Mouse (Mus musculus) kidney, embryonic 15.5 days (tissue): Measurements from ENCODE around the gene Hnf1b. TPM values are rescaled to one million over a fixed set of nuclear protein-coding genes. Genes with fewer than 3 reads are reported as not detected.

Experiments
- ATAC-seq: fragments of 200-750 bp; cut with Nextera tagmentation; replicated peaks from 2 replicates; pipeline ENCODE4 v1.8.0; 2017; ENCODE audit warnings: moderate TSS enrichment; ENCODE audit not compliant: low FRiP score
- H3K27ac ChIP-seq: fragments of 300-500 bp; sonication (generic); 2 replicates; pipeline ENCODE4 v1.5.1; 2015; ENCODE audit warnings: mild to moderate bottlenecking, inconsistent platforms
- H3K27me3 ChIP-seq: fragments of 300-500 bp; sonication (generic); 2 replicates; pipeline ENCODE4 v1.6.1; 2015; ENCODE audit warnings: inconsistent platforms
- H3K36me3 ChIP-seq: fragments of 300-500 bp; sonication (generic); 2 replicates; pipeline ENCODE4 v1.6.1; 2015; ENCODE audit warnings: inconsistent platforms
- H3K4me1 ChIP-seq: fragments of 300-500 bp; sonication (generic); 2 replicates; pipeline ENCODE4 v1.6.1; 2015; ENCODE audit warnings: inconsistent platforms
- H3K4me2 ChIP-seq: fragments of 300-500 bp; sonication (generic); 2 replicates; pipeline ENCODE4 v1.6.1; 2015; ENCODE audit warnings: moderate library complexity, mild to moderate bottlenecking, inconsistent platforms
- H3K4me3 ChIP-seq: fragments of 300-500 bp; sonication (generic); replicated peaks from 2 replicates; pipeline ENCODE4 v1.5.1; 2015; ENCODE audit warnings: mild to moderate bottlenecking, inconsistent platforms
- H3K9ac ChIP-seq: fragments of 300-500 bp; sonication (generic); 2 replicates; pipeline ENCODE4 v1.6.1; 2015; ENCODE audit warnings: mild to moderate bottlenecking, inconsistent platforms
- H3K9me3 ChIP-seq: fragments of 300-500 bp; sonication (generic); replicated peaks from 2 replicates; pipeline ENCODE4 v1.6.1; 2016; ENCODE audit warnings: inconsistent platforms
- WGBS: fragments of 180-500 bp; shearing (Covaris S2); methylation state at CpG from one replicate; pipeline ENCODE4 v1.1.7; 2015; ENCODE audit warnings: mixed read lengths; 5-methylcytosine and 5-hydroxymethylcytosine counted together
- polyA plus RNA-seq: library from polyadenylated mRNA; unstranded; fragments of >200 nt; fragmentation: Nextera tagmentation; extraction: Ambion mirVana; gene quantifications from 2 replicates; pipeline ENCODE4 v1.2.1, GENCODE M21; 2015

The Hnf1b gene
- polyA plus RNA-seq, 1 experiment from 2014 or later: 83.3 TPM

DNA sequence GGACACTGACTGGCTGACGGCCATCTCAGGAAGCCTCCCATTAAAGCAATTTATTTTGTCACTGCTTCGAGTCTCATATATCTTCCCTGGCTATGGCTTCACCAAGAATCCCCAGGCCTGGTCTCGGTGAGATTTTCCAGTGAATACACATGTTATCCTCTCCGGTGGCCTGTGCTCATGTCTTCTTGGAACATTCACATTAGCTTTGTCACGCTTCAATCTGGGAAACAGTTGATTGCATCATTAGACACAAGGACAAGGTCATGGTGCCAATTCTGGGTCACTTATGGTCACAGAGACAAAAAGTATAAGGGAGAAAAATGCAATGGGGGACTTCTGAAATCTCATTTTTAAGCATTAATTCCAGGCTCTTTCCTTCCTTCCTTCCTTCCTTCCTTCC is 55.9 kb downstream of the Hnf1b start:
- no peaks in the 10 kb centered on the region for H3K9me3 ChIP-seq

GRCm38 (mm10) chr11:83908376-83908775 is 58.5 kb downstream of the Hnf1b start:
- ATAC-seq: no peak
- H3K4me2 ChIP-seq: no peak overlapping the region
- no peaks in the 10 kb centered on the region for H3K9me3 ChIP-seq
- WGBS: 17% methylated on average over 7 of the region's 7 CpGs
- no peak overlapping the region for H3K27ac ChIP-seq
- H3K27me3 ChIP-seq: no peaks in the 10 kb centered on the region
- peaks cover 12% of the 10 kb centered on the region; the same call in 1 of the 2 replicates for H3K4me1 ChIP-seq
- H3K9ac ChIP-seq: no peak overlapping the region
- no peak overlapping the region for H3K4me3 ChIP-seq
- H3K36me3 ChIP-seq: peaks cover 20% of the 10 kb centered on the region

More for the DNA sequence above, 55.9 kb downstream of the Hnf1b start:
- Histone ChIP-seq H3K27ac (no peak overlapping the region), H3K4me3 (no peak overlapping the region), H3K9ac (no peak overlapping the region), H3K27me3 (no peaks in the 10 kb centered on the region), H3K4me1 (peaks cover 10% of the 10 kb centered on the region; the same call in 1 of the 2 replicates), H3K4me2 (no peak overlapping the region), H3K36me3 (peaks cover 38% of the 10 kb centered on the region)
- no peak for ATAC-seq
- 39% methylated on average over 5 of the region's 5 CpGs for WGBS

DNA sequence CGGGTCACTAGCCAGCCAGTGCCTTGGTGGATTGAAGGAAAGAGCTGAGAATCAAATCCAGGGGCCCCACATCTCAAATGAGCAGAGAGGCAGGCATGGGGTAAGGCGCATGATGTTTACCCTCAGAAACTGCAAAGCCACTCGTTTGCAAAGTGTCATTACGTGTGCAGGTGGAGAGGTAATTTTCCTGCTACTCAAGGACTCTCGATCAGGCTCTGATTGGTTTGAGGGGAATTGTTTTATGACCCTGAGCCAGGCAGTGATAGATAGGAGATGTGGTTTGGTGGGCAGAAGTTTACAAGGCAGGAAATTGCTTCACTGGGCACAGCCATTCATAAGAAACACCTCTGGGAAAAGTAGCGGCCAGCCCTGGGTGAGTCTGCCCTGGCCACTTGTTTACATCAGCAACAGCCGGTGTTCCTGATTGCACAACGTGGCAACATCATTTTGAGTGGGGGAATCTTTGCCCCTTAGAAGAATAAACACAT is 64.0 kb downstream of the Hnf1b start:
- Histone ChIP-seq H3K36me3 (no peaks in the 10 kb centered on the region), H3K27me3 (no peaks in the 10 kb centered on the region), H3K9ac (no peak overlapping the region), H3K4me3 (no peak overlapping the region), H3K9me3 (no peaks in the 10 kb centered on the region), H3K4me2 (no peak overlapping the region), H3K27ac (peak overlapping the region; percentile 72), H3K4me1 (peaks cover 15% of the 10 kb centered on the region)
- peak; percentile 76 for ATAC-seq
- 8% methylated on average over 8 of the region's 8 CpGs for WGBS

DNA sequence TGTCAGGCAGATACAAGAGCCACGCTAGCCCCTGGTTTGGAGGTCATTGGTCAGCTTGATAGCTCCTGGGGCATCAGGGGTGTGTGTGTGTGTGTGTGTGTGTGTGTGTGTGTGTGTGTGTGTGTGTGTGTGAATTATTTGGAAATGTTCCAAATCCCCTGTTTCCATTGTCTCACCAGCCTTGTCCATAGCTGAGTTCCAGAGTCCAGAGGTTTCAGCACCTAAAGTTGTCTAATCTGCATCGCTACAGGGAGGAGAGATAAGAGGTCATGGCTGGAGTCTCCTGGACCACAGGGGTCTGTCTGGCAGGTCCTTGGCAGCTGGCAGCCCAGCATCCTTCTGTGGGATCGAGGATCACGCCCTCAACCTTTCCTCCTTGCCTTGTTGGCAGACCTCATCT is 64.6 kb downstream of the Hnf1b start:
- no peaks in the 10 kb centered on the region for H3K36me3 ChIP-seq
- peak overlapping the region; percentile 72 for H3K27ac ChIP-seq
- H3K27me3 ChIP-seq: no peaks in the 10 kb centered on the region
- ATAC-seq: no peak
- H3K4me2 ChIP-seq: no peak overlapping the region
- no peak overlapping the region for H3K9ac ChIP-seq
- peaks cover 15% of the 10 kb centered on the region for H3K4me1 ChIP-seq
- H3K4me3 ChIP-seq: no peak overlapping the region
- whole genome bisulfite sequencing: 72% methylated on average over 4 of the region's 4 CpGs
- H3K9me3 ChIP-seq: no peaks in the 10 kb centered on the region

DNA sequence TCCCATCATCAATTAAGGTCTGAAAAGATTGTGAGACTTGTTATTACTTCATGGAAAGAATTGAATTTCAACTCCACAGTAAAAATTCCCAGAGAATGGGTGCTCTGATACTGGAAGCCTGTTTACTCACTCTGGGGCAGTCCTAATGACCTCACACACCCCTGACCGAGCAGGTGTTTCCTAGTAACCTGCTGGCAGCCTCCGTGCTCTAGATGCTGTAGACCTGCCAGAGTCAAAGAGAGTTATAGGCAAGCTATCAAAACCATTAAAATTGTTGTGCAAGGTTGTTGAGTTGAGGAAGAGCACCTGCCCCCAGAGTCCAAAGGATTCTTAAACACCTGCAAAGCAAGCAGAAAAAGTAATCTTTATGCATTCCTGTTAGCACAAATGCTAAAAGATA is 72.7 kb downstream of the Hnf1b start:
- Histone ChIP-seq H3K9me3 (no peaks in the 10 kb centered on the region), H3K27ac (no peak overlapping the region), H3K36me3 (no peaks in the 10 kb centered on the region), H3K4me1 (0 out of 2 replicates have a peak, but pooled peaks cover 4% of the 10 kb centered on the region), H3K27me3 (no peaks in the 10 kb centered on the region), H3K4me3 (no peak overlapping the region), H3K9ac (no peak overlapping the region), H3K4me2 (no peak overlapping the region)
- WGBS: 24% methylated on average over 2 of the region's 2 CpGs
- no peak for ATAC-seq

DNA sequence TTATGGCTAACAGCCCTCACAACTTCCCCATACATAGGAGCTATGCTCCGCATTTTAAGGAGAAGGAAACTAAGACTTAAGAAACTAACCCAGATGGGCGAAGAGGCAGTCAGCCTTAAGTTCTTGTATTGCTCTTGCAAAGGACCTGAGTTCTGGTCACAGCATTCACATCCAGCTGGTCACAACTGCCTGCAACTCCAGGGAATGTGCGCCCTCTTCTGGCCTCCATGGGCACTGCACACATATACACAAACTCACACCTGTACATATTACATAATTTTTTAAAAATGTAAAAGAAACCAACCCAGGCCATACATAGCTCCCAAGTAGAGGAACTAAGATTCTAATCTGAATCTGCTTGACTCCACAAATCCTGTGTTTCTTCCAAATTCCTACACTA is 77.2 kb downstream of the Hnf1b start:
- Histone ChIP-seq H3K4me3 (no peak overlapping the region), H3K27me3 (no peaks in the 10 kb centered on the region), H3K27ac (no peak overlapping the region), H3K4me2 (no peak overlapping the region), H3K9me3 (no peaks in the 10 kb centered on the region), H3K4me1 (0 out of 2 replicates have a peak, but pooled peaks cover 4% of the 10 kb centered on the region), H3K9ac (no peak overlapping the region), H3K36me3 (no peaks in the 10 kb centered on the region)
- WGBS: 66% methylated on average over 3 of the region's 3 CpGs
- ATAC-seq: no peak

DNA sequence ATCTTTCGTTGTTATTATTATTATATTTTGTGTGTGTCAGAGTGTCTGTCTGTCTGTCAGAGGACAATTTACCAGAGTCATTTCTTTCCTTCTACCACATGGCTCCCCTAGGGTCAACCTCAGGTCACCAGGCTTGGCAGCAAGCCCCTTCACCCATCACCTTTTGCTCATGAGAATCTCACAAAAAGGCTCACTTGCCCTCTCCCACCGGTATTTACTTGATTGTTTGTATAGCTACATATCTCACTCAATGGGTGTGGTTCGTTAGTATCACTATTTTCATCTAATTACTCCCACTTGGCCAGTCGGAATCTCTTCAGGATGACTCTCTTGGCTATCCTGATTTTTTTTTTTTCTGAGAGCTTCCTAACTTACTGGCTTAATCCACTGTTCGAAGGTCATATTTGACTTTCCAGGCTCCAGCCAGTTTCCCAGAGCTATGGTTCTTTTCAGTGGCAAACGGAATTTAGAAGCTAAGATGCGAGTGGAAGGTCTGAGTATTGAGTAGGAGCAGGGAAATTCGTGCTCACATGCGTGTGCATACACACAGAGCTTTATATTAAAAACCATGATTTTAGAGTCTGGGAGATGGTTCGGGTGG is 82.7 kb downstream of the Hnf1b start:
- H3K27ac ChIP-seq: no peak overlapping the region
- peaks cover 9% of the 10 kb centered on the region for H3K4me1 ChIP-seq
- ATAC-seq: no peak
- WGBS: 85% methylated on average over 10 of the region's 10 CpGs
- no peak overlapping the region for H3K4me2 ChIP-seq
- H3K36me3 ChIP-seq: no peaks in the 10 kb centered on the region
- H3K9ac ChIP-seq: no peak overlapping the region
- H3K4me3 ChIP-seq: no peak overlapping the region
- no peaks in the 10 kb centered on the region for H3K9me3 ChIP-seq
- peaks cover 5% of the 10 kb centered on the region for H3K27me3 ChIP-seq

- 56% methylated on average over 4 of the region's 4 CpGs for WGBS
- Histone ChIP-seq H3K4me3 (no peak overlapping the region), H3K27me3 (peaks cover 5% of the 10 kb centered on the region), H3K9me3 (no peaks in the 10 kb centered on the region), H3K4me1 (peaks cover 9% of the 10 kb centered on the region), H3K4me2 (no peak overlapping the region), H3K9ac (no peak overlapping the region), H3K27ac (no peak overlapping the region), H3K36me3 (no peaks in the 10 kb centered on the region)
- ATAC-seq: no peak
Measured at GRCm38 (mm10) chr11:83933376-83933775, 83.5 kb downstream of the Hnf1b start.

DNA sequence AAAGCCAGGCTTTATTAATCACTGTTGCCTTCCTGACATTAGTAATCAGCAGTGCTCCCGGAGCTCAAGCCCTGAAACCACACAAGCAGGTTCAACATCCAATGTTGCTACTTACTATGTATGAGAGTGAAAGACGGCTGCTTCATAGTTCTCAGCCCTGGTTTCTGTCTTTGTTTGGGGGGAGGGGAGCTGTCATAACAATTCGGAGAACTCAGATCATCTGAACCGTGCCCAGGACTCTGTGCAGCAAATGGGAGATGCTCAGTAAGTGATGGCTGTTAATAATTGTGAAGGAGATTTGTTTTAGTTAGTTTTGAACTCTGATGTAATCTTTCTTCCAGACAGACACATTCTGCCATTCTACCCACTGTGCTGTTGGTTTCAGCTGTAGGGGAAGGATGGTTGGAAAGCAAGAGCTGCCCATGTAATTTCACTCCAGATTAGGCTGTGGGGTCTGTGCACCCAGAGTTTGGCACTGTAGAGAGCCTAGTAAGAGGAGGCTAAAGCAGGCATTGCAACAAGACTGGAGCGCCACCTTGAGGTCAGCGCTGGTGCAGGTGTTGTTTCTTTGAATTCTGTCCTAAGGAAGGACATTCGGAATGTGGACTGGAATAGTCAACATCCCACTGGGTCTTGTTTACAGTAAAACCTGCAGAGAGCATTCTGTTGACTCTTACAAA is 86.3 kb downstream of the Hnf1b start:
- WGBS: 16% methylated on average over 7 of the region's 7 CpGs
- H3K4me3 ChIP-seq: no peak overlapping the region
- H3K27ac ChIP-seq: no peak overlapping the region

DNA sequence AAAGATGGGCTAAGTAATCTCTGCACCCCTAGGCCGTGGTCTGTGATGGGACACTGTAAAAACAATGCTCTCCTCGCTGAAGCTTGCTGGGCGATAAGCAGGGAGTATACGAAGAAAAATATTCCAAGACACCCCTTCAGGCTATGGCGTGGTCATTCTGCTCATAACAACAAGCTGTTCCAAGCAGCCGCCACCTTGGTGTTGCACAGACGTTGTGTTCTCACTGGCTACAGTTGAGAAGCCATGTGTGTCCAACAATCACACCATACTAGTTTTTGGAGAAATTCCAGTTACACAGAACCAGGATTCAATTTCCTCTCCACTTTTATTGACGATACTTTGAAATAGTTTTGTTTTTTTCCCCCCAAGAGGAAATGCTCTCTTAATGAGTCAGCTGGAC is 88.7 kb downstream of the Hnf1b start:
- Histone ChIP-seq H3K27ac (no peak overlapping the region), H3K4me2 (no peak overlapping the region), H3K4me3 (no peak overlapping the region), H3K36me3 (peaks cover 3% of the 10 kb centered on the region), H3K9me3 (no peaks in the 10 kb centered on the region), H3K4me1 (peaks cover 24% of the 10 kb centered on the region), H3K27me3 (peaks cover 11% of the 10 kb centered on the region), H3K9ac (no peak overlapping the region)
- no peak for ATAC-seq
- WGBS: 65% methylated on average over 8 of the region's 8 CpGs

More for the DNA sequence above, 86.3 kb downstream of the Hnf1b start:
- H3K4me2 ChIP-seq: no peak overlapping the region; the same call in 1 of the 2 replicates
- peaks cover 11% of the 10 kb centered on the region for H3K27me3 ChIP-seq
- H3K36me3 ChIP-seq: no peaks in the 10 kb centered on the region
- no peaks in the 10 kb centered on the region for H3K9me3 ChIP-seq
- no peak overlapping the region for H3K9ac ChIP-seq
- 0 out of 2 replicates have a peak, but pooled peaks have one; percentile 52 for ATAC-seq
- peaks cover 9% of the 10 kb centered on the region for H3K4me1 ChIP-seq

DNA sequence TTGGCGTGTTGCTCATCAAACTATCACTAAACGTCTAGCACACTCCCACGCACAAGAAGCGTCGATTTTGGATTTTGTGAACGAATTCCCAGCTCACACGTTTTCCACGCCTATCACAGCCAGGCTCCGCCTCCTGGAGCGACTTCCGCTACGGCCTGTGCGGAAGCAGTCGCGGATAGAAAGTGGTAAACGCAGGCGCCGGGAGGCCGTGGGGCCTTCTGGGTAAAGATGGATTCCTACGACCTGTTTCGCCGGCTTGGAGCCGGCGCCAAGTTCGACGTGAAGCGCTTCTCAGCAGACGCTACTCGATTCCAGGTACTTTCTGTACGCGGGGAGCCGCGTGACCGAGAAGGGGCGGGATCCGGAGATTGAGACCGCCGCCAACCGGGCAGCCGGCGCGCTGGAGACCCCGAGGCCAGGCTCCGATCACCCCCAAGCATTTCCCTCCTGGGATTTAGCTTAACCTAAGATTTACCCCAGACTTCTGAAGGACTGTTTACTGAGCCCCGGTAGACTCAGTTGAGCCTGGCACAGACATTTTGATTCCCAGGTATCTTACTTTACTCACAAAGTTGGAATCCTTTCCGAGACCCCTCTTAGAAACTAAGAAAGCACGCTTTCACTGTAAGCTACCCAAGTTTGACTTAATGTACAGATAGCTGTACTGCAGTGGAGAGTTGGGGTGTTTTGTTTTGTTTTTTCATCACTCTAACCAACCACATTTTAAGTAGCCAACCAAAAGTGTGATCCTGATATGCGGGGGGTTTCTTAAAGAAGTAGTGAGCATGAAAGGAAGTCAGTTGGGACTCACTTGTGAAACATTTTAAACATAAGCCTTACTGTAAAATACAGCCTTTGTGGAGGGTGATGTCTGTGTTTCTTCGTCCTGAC is 92.3 kb downstream of the Hnf1b start, which contains the start of gene Ddx52:
Gene Ddx52, plus strand, starts transcription at position 113 of the 891 bp plus-strand sequence.
- peak; percentile 95 for ATAC-seq
- Histone ChIP-seq H3K4me2 (peak within 1 kb of the TSS; percentile 72), H3K9me3 (no peaks in the 10 kb centered on the region), H3K4me1 (peaks cover 15% of the 10 kb centered on the region), H3K36me3 (peaks cover 40% of the 10 kb centered on the region), H3K27ac (peak within 1 kb of the TSS; percentile 84), H3K4me3 (peak within 1 kb of the TSS; percentile 82), H3K27me3 (peaks cover 10% of the 10 kb centered on the region), H3K9ac (peak within 1 kb of the TSS; percentile 84)
- 1% methylated on average over 49 of the region's 49 CpGs for WGBS
